Mouse (Mus musculus) embryonic facial prominence, embryonic 11.5 days (tissue): ENCODE results near the gene Usp29. TPM values are rescaled to one million over a fixed set of nuclear protein-coding genes. Genes with fewer than 3 reads are reported as not detected.

Source experiments
- ATAC-seq: fragments of 200-750 bp; cut with Nextera tagmentation; replicated peaks from 2 replicates; pipeline ENCODE4 v1.8.0; 2017; ENCODE audit warnings: low read depth; ENCODE audit not compliant: insufficient number of reproducible peaks, low FRiP score, low TSS enrichment
- DNase-seq: peaks from one replicate; pipeline ENCODE4 v3.0.0-alpha.2; 2015; ENCODE audit warnings: low spot score
- H3K27ac ChIP-seq: fragments of 300-500 bp; sonication (generic); replicated peaks from 2 replicates; pipeline ENCODE4 v1.5.1; 2014; ENCODE audit warnings: mild to moderate bottlenecking, low read depth, low read length, control low read depth
- H3K27me3 ChIP-seq: fragments of 300-500 bp; sonication (generic); 2 replicates; pipeline ENCODE4 v1.6.1; 2014; ENCODE audit warnings: mild to moderate bottlenecking, low read length, moderate library complexity, mixed read lengths; ENCODE audit not compliant: control insufficient read depth, insufficient read depth
- H3K36me3 ChIP-seq: fragments of 300-500 bp; sonication (generic); replicated peaks from 2 replicates; pipeline ENCODE4 v1.6.1; 2014; ENCODE audit warnings: low read depth, mild to moderate bottlenecking, low read length, moderate library complexity, mixed read lengths; ENCODE audit not compliant: control insufficient read depth, insufficient read depth
- H3K4me1 ChIP-seq: fragments of 300-500 bp; sonication (generic); 2 replicates; pipeline ENCODE4 v1.6.1; 2014; ENCODE audit warnings: low read length, mixed read lengths; ENCODE audit not compliant: control insufficient read depth, insufficient read depth
- H3K4me2 ChIP-seq: fragments of 300-500 bp; sonication (generic); 2 replicates; pipeline ENCODE4 v1.6.1; 2014; ENCODE audit warnings: low read depth, mild to moderate bottlenecking, control low read depth, low read length, moderate library complexity
- H3K4me3 ChIP-seq: fragments of 300-500 bp; sonication (generic); 2 replicates; pipeline ENCODE4 v1.5.1; 2014; ENCODE audit warnings: low read depth, low read length, control low read depth
- H3K9ac ChIP-seq: fragments of 300-500 bp; sonication (generic); replicated peaks from 2 replicates; pipeline ENCODE4 v1.6.1; 2014; ENCODE audit warnings: mild to moderate bottlenecking, control low read depth, low read length
- H3K9me3 ChIP-seq: fragments of 300-500 bp; sonication (generic); replicated peaks from 2 replicates; pipeline ENCODE4 v1.6.1; 2016; ENCODE audit warnings: mild to moderate bottlenecking, low read length, inconsistent platforms, mixed read lengths; ENCODE audit not compliant: control insufficient read depth
- WGBS: fragments of 180-500 bp; shearing (Covaris S2); extraction: QIAGEN DNeasy Blood & Tissue Kit; methylation state at CpG from one replicate; pipeline ENCODE4 v1.1.7; 2014; 5-methylcytosine and 5-hydroxymethylcytosine counted together
- polyA plus RNA-seq: library from polyadenylated mRNA; unstranded; fragments of >200 nt; fragmentation: Nextera tagmentation; extraction: Ambion mirVana; gene quantifications from 2 replicates; pipeline ENCODE4 v1.2.1, GENCODE M21; 2014

Usp29 gene
- polyA plus RNA-seq, 1 experiment from 2014 or later, result 15.2 TPM

GRCm38 (mm10) chr7:6851256-6851655, 120.9 kb downstream of the Usp29 start:
- Histone ChIP-seq H3K4me1 (no peaks in the 10 kb centered on the region), H3K4me2 (no peak overlapping the region), H3K4me3 (no peak overlapping the region), H3K27me3 (no peaks in the 10 kb centered on the region), H3K27ac (no peak overlapping the region), H3K9me3 (no peaks in the 10 kb centered on the region), H3K9ac (no peak overlapping the region), H3K36me3 (no peaks in the 10 kb centered on the region)
- DNase-seq (no peak), ATAC-seq (no peak)
- 76% methylated on average over 6 of the region's 6 CpGs for WGBS

GRCm38 (mm10) chr7:6851717-6852503, 121.5 kb downstream of the Usp29 start:
- H3K27ac ChIP-seq, result no peak overlapping the region
- H3K4me3 ChIP-seq, result no peak overlapping the region
- H3K4me1 ChIP-seq, result no peaks in the 10 kb centered on the region
- ATAC-seq (peak; percentile 87; the same call in 1 of the 2 replicates), DNase-seq (peak; percentile 72)
- WGBS, result 33% methylated on average over 5 of the region's 5 CpGs
- H3K9me3 ChIP-seq, result no peaks in the 10 kb centered on the region
- H3K4me2 ChIP-seq, result no peak overlapping the region
- no peak overlapping the region for H3K9ac ChIP-seq
- H3K27me3 ChIP-seq, result no peaks in the 10 kb centered on the region
- no peaks in the 10 kb centered on the region for H3K36me3 ChIP-seq

- Histone ChIP-seq H3K4me1 (no peaks in the 10 kb centered on the region), H3K9me3 (no peaks in the 10 kb centered on the region), H3K27ac (no peak overlapping the region), H3K36me3 (no peaks in the 10 kb centered on the region), H3K9ac (no peak overlapping the region), H3K27me3 (no peaks in the 10 kb centered on the region), H3K4me2 (no peak overlapping the region), H3K4me3 (no peak overlapping the region)
- no peak for ATAC-seq
- WGBS, result 65% methylated on average over 10 of the region's 10 CpGs
- DNase-seq, result no peak
Observed at GRCm38 (mm10) chr7:6855613-6856405, 125.4 kb downstream of the Usp29 start.

GRCm38 (mm10) chr7:6858694-6859270, 128.4 kb downstream of the Usp29 start:
- Histone ChIP-seq H3K9ac (0 out of 2 replicates have a peak overlapping the region, but pooled peaks have one; percentile 19), H3K9me3 (no peaks in the 10 kb centered on the region), H3K4me2 (no peak overlapping the region), H3K27ac (peak overlapping the region; percentile 72; the same call in 1 of the 2 replicates), H3K4me1 (no peaks in the 10 kb centered on the region), H3K27me3 (no peaks in the 10 kb centered on the region), H3K4me3 (no peak overlapping the region), H3K36me3 (no peaks in the 10 kb centered on the region)
- DNase-seq (peak; percentile 47), ATAC-seq (no peak)
- 20% methylated on average over 5 of the region's 5 CpGs for WGBS

- no peaks in the 10 kb centered on the region for H3K9me3 ChIP-seq
- WGBS, result 7% methylated on average over 6 of the region's 6 CpGs
Observed at GRCm38 (mm10) chr7:6860689-6861088, 130.3 kb downstream of the Usp29 start.

GRCm38 (mm10) chr7:6866351-6866750, 136.0 kb downstream of the Usp29 start:
- ATAC-seq (no peak), DNase-seq (peak; percentile 46)
- Histone ChIP-seq H3K9ac (no peak overlapping the region), H3K27ac (no peak overlapping the region), H3K27me3 (no peaks in the 10 kb centered on the region), H3K4me3 (no peak overlapping the region), H3K4me2 (no peak overlapping the region), H3K36me3 (no peaks in the 10 kb centered on the region), H3K4me1 (no peaks in the 10 kb centered on the region), H3K9me3 (no peaks in the 10 kb centered on the region)

More at GRCm38 (mm10) chr7:6860689-6861088, 130.3 kb downstream of the Usp29 start:
- ATAC-seq, result peak; percentile 72
- no peak overlapping the region for H3K4me3 ChIP-seq
- H3K27me3 ChIP-seq, result no peaks in the 10 kb centered on the region
- peak; percentile 79 for DNase-seq
- no peaks in the 10 kb centered on the region for H3K4me1 ChIP-seq
- H3K36me3 ChIP-seq, result no peaks in the 10 kb centered on the region
- H3K9ac ChIP-seq, result no peak overlapping the region
- H3K4me2 ChIP-seq, result no peak overlapping the region
- no peak overlapping the region for H3K27ac ChIP-seq

- Histone ChIP-seq H3K9ac (no peak overlapping the region), H3K36me3 (no peaks in the 10 kb centered on the region), H3K4me2 (no peak overlapping the region), H3K27ac (no peak overlapping the region), H3K27me3 (no peaks in the 10 kb centered on the region), H3K4me1 (no peaks in the 10 kb centered on the region), H3K9me3 (no peaks in the 10 kb centered on the region), H3K4me3 (no peak overlapping the region)
- DNase-seq, result no peak
- no peak for ATAC-seq
- WGBS, result 80% methylated on average over 3 of the region's 3 CpGs
Observed at GRCm38 (mm10) chr7:6868831-6869230, 138.5 kb downstream of the Usp29 start.
